Mouse (Mus musculus): Measurements from ENCODE around the gene Tgfa. TPM values are rescaled to one million over a fixed set of nuclear protein-coding genes. Genes with fewer than 3 reads are reported as not detected.

Tgfa gene
- polyA plus RNA-seq, 1 experiment from 2014 or later = 7.8 TPM

GRCm38 (mm10) chr6:86166426-86166825, 28.6 kb upstream of the Tgfa start:
- no peaks in the 10 kb centered on the region for H3K4me1 ChIP-seq
- H3K27ac ChIP-seq = no peak overlapping the region
- no peak overlapping the region for H3K4me2 ChIP-seq
- no peaks in the 10 kb centered on the region for H3K36me3 ChIP-seq
- no peaks in the 10 kb centered on the region for H3K27me3 ChIP-seq
- 76% methylated on average over 9 of the region's 9 CpGs for WGBS
- no peak overlapping the region for H3K4me3 ChIP-seq
- ATAC-seq (ENCODE audit: insufficient number of reproducible peaks, low FRiP score, low TSS enrichment, low read depth) = no peak
- no peaks in the 10 kb centered on the region for H3K9me3 ChIP-seq
- H3K9ac ChIP-seq = no peak overlapping the region

- Histone ChIP-seq H3K4me1 (no peaks in the 10 kb centered on the region), H3K9me3 (no peaks in the 10 kb centered on the region), H3K9ac (no peak overlapping the region), H3K36me3 (no peaks in the 10 kb centered on the region), H3K4me3 (no peak overlapping the region), H3K27me3 (no peaks in the 10 kb centered on the region), H3K4me2 (no peak overlapping the region), H3K27ac (no peak overlapping the region)
- WGBS = 61% methylated on average over 5 of the region's 5 CpGs
- no peak for ATAC-seq (ENCODE audit: insufficient number of reproducible peaks, low FRiP score, low TSS enrichment, low read depth)
Measured at GRCm38 (mm10) chr6:86167851-86168250, 27.2 kb upstream of the Tgfa start.

GRCm38 (mm10) chr6:86169166-86169565, 25.9 kb upstream of the Tgfa start:
- Histone ChIP-seq H3K9ac (no peak overlapping the region), H3K27ac (no peak overlapping the region), H3K4me3 (no peak overlapping the region), H3K9me3 (no peaks in the 10 kb centered on the region), H3K27me3 (no peaks in the 10 kb centered on the region), H3K4me2 (no peak overlapping the region), H3K4me1 (no peaks in the 10 kb centered on the region), H3K36me3 (no peaks in the 10 kb centered on the region)
- 50% methylated on average over 4 of the region's 4 CpGs for WGBS
- no peak for ATAC-seq (ENCODE audit: insufficient number of reproducible peaks, low FRiP score, low TSS enrichment, low read depth)

DNA sequence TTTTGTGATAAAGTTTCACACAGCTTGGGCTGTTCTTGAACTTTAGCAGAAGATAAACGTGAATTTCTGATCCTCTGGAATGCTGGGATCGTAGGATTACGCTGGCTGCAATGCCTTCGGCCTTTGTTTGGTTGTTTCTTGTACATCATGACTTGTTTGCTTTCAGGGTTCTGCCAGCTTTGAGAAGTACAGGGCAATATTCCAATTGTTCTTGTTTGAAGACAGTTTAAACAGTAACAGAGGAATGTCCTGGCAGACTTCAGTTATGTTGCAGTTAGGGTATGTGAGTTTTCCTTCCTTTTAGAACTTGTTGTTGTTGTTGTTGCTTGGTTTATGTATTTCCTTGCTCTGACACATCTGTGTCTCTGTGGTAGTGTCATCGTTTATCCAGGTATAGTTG, 18.8 kb upstream of the Tgfa start:
- ATAC-seq (ENCODE audit: insufficient number of reproducible peaks, low FRiP score, low TSS enrichment, low read depth) = no peak
- Histone ChIP-seq H3K36me3 (no peaks in the 10 kb centered on the region), H3K4me2 (no peak overlapping the region), H3K27ac (no peak overlapping the region), H3K9ac (no peak overlapping the region), H3K4me1 (peaks cover 10% of the 10 kb centered on the region), H3K9me3 (no peaks in the 10 kb centered on the region), H3K4me3 (no peak overlapping the region), H3K27me3 (0 out of 2 replicates have a peak, but pooled peaks cover 3% of the 10 kb centered on the region)
- WGBS = 64% methylated on average over 5 of the region's 5 CpGs

DNA sequence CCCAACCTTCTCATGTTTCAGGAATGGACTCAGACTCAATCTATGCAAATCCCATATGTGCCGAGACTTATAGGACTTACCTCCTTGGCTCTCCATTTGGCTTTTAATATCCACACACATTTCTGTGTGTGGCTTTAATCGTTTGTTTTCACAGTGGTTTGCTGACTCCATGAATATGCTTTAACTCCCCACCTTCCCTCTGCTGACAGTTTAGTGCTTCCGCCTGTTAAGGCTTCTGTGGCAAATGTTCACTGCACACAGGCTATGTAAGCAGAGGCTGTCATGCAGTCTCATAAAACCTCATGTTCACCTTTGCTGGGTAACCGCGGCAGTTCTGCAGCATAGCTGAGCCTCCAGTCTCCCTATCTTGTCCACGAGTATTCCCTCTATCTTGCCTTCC, 18.3 kb upstream of the Tgfa start:
- WGBS = 35% methylated on average over 6 of the region's 6 CpGs
- H3K27ac ChIP-seq = no peak overlapping the region

GRCm38 (mm10) chr6:86177331-86177982, 17.6 kb upstream of the Tgfa start:
- ATAC-seq (ENCODE audit: insufficient number of reproducible peaks, low FRiP score, low TSS enrichment, low read depth) = no peak
- no peak overlapping the region for H3K4me2 ChIP-seq

More for the DNA sequence above, 18.3 kb upstream of the Tgfa start:
- H3K4me2 ChIP-seq = no peak overlapping the region
- H3K4me3 ChIP-seq = no peak overlapping the region
- H3K36me3 ChIP-seq = no peaks in the 10 kb centered on the region
- no peak for ATAC-seq (ENCODE audit: insufficient number of reproducible peaks, low FRiP score, low TSS enrichment, low read depth)
- H3K27me3 ChIP-seq = 0 out of 2 replicates have a peak, but pooled peaks cover 3% of the 10 kb centered on the region
- no peaks in the 10 kb centered on the region for H3K9me3 ChIP-seq
- H3K4me1 ChIP-seq = peaks cover 12% of the 10 kb centered on the region
- no peak overlapping the region for H3K9ac ChIP-seq

GRCm38 (mm10) chr6:86180617-86181016, 14.4 kb upstream of the Tgfa start:
- Histone ChIP-seq H3K9me3 (no peaks in the 10 kb centered on the region), H3K36me3 (no peaks in the 10 kb centered on the region), H3K27ac (no peak overlapping the region), H3K4me2 (no peak overlapping the region), H3K4me3 (no peak overlapping the region), H3K9ac (no peak overlapping the region), H3K27me3 (0 out of 2 replicates have a peak, but pooled peaks cover 3% of the 10 kb centered on the region), H3K4me1 (peaks cover 18% of the 10 kb centered on the region)
- WGBS = 23% methylated on average over 2 of the region's 2 CpGs
- no peak for ATAC-seq (ENCODE audit: insufficient number of reproducible peaks, low FRiP score, low TSS enrichment, low read depth)

More at GRCm38 (mm10) chr6:86177331-86177982, 17.6 kb upstream of the Tgfa start:
- 0 out of 2 replicates have a peak, but pooled peaks cover 3% of the 10 kb centered on the region for H3K27me3 ChIP-seq
- WGBS = 91% methylated on average over 9 of the region's 9 CpGs
- H3K36me3 ChIP-seq = no peaks in the 10 kb centered on the region
- H3K4me1 ChIP-seq = peaks cover 18% of the 10 kb centered on the region
- no peaks in the 10 kb centered on the region for H3K9me3 ChIP-seq
- no peak overlapping the region for H3K4me3 ChIP-seq
- no peak overlapping the region for H3K27ac ChIP-seq
- H3K9ac ChIP-seq = no peak overlapping the region

GRCm38 (mm10) chr6:86182016-86182415, 13.0 kb upstream of the Tgfa start:
- 69% methylated on average over 9 of the region's 9 CpGs for WGBS
- Histone ChIP-seq H3K4me1 (peaks cover 12% of the 10 kb centered on the region), H3K27ac (no peak overlapping the region), H3K36me3 (no peaks in the 10 kb centered on the region), H3K4me3 (no peak overlapping the region), H3K9me3 (no peaks in the 10 kb centered on the region), H3K9ac (no peak overlapping the region), H3K4me2 (no peak overlapping the region), H3K27me3 (0 out of 2 replicates have a peak, but pooled peaks cover 3% of the 10 kb centered on the region)
- no peak for ATAC-seq (ENCODE audit: insufficient number of reproducible peaks, low FRiP score, low TSS enrichment, low read depth)

- H3K4me1 ChIP-seq = peaks cover 8% of the 10 kb centered on the region; the same call in 1 of the 2 replicates
- no peak overlapping the region for H3K4me3 ChIP-seq
- H3K9ac ChIP-seq = no peak overlapping the region
- no peak for ATAC-seq (ENCODE audit: insufficient number of reproducible peaks, low FRiP score, low TSS enrichment, low read depth)
- no peak overlapping the region for H3K4me2 ChIP-seq
- H3K27ac ChIP-seq = no peak overlapping the region
- H3K27me3 ChIP-seq = no peaks in the 10 kb centered on the region
- 80% methylated on average over 5 of the region's 5 CpGs for WGBS
- H3K36me3 ChIP-seq = no peaks in the 10 kb centered on the region
- no peaks in the 10 kb centered on the region for H3K9me3 ChIP-seq
Measured at GRCm38 (mm10) chr6:86182626-86183025, 12.4 kb upstream of the Tgfa start.

GRCm38 (mm10) chr6:86186106-86186955, 8.7 kb upstream of the Tgfa start:
- no peak overlapping the region for H3K9ac ChIP-seq
- no peak for ATAC-seq (ENCODE audit: insufficient number of reproducible peaks, low FRiP score, low TSS enrichment, low read depth)
- H3K4me3 ChIP-seq = no peak overlapping the region
- H3K27me3 ChIP-seq = 0 out of 2 replicates have a peak, but pooled peaks cover 2% of the 10 kb centered on the region
- no peak overlapping the region for H3K27ac ChIP-seq
- H3K4me1 ChIP-seq = 0 out of 2 replicates have a peak, but pooled peaks cover 8% of the 10 kb centered on the region
- no peak overlapping the region for H3K4me2 ChIP-seq
- no peaks in the 10 kb centered on the region for H3K9me3 ChIP-seq
- 65% methylated on average over 14 of the region's 14 CpGs for WGBS
- no peaks in the 10 kb centered on the region for H3K36me3 ChIP-seq

- WGBS = 81% methylated on average over 11 of the region's 11 CpGs
- Histone ChIP-seq H3K4me3 (no peak overlapping the region), H3K9me3 (no peaks in the 10 kb centered on the region), H3K36me3 (no peaks in the 10 kb centered on the region), H3K9ac (no peak overlapping the region), H3K4me1 (no peaks in the 10 kb centered on the region), H3K4me2 (no peak overlapping the region), H3K27ac (no peak overlapping the region), H3K27me3 (peaks cover 9% of the 10 kb centered on the region)
- ATAC-seq (ENCODE audit: insufficient number of reproducible peaks, low FRiP score, low TSS enrichment, low read depth) = no peak
Measured at GRCm38 (mm10) chr6:86188741-86189480, 6.1 kb upstream of the Tgfa start.

All from limb, embryonic 15.5 days (tissue).